Mouse (Mus musculus): ENCODE data around the gene Ogfod1. TPM values are rescaled to one million over a fixed set of nuclear protein-coding genes. Genes with fewer than 3 reads are reported as not detected.

The Ogfod1 gene
- polyA plus RNA-seq, 1 experiment from 2014 or later: 16.3 TPM

DNA sequence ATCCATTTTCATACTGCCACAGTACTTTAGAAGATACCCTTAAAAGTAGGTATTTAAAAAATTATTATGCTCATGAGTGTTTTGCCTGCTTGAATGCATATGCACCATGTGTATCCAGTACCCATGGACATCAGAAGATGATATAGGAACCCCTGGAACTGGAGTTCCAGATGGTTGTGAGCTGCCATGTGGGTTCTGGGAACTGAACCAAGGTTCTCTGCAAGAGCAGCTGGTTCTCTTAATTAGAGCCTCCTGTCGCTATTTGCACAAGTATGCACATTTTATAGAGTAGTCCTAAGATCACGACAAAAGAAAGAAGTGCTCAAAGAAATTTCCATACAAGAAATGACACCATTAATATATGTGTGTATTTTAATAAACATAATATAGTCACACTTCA is 10.8 kb downstream of the Ogfod1 start:
- no peaks in the 10 kb centered on the region for H3K4me1 ChIP-seq (ENCODE audit: control insufficient read depth, insufficient read depth, low read length)
- no peaks in the 10 kb centered on the region for H3K9me3 ChIP-seq (ENCODE audit: control insufficient read depth, low read length)
- peaks cover 27% of the 10 kb centered on the region for H3K36me3 ChIP-seq (ENCODE audit: control insufficient read depth, insufficient read depth, low read length)
- H3K4me2 ChIP-seq (ENCODE audit: low read length): no peak overlapping the region
- no peak for DNase-seq
- no peaks in the 10 kb centered on the region for H3K27me3 ChIP-seq (ENCODE audit: control insufficient read depth, insufficient read depth, low read length)
- 93% methylated on average over 2 of the region's 2 CpGs for WGBS
- no peak overlapping the region for H3K9ac ChIP-seq (replicated peaks; ENCODE audit: low read length)
- no peak overlapping the region for H3K27ac ChIP-seq (replicated peaks; ENCODE audit: low read depth, low read length)
- no peak overlapping the region for H3K4me3 ChIP-seq (replicated peaks; ENCODE audit: low read depth, low read length)
- no peak for ATAC-seq (ENCODE audit: low FRiP score, low TSS enrichment)

DNA sequence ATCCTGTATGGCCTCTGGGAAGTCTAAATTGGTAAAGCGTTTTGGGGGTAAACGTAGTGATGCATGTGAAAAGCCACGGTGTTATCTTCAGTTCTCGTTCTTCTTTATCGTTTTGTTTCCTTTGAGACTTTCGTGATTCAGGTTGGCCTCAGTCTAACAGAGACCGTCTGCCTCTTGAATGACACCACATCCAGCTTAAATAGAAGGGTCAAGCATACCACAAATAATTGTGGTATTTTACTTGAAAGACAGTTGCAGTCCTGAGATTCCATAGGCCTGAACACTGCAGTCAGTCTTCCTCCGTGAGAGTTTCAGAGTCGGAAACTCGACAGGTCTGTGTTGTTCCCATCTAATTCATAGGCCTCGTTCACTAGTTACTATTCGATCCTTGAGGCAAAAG is 15.7 kb downstream of the Ogfod1 start:
- no peak overlapping the region for H3K4me3 ChIP-seq (replicated peaks; ENCODE audit: low read depth, low read length)
- no peaks in the 10 kb centered on the region for H3K27me3 ChIP-seq (ENCODE audit: control insufficient read depth, insufficient read depth, low read length)
- H3K4me2 ChIP-seq (ENCODE audit: low read length): no peak overlapping the region
- no peaks in the 10 kb centered on the region for H3K4me1 ChIP-seq (ENCODE audit: control insufficient read depth, insufficient read depth, low read length)
- no peak overlapping the region for H3K9ac ChIP-seq (replicated peaks; ENCODE audit: low read length)
- H3K9me3 ChIP-seq (ENCODE audit: control insufficient read depth, low read length): no peaks in the 10 kb centered on the region
- 92% methylated on average over 12 of the region's 12 CpGs for WGBS
- peaks cover 62% of the 10 kb centered on the region for H3K36me3 ChIP-seq (ENCODE audit: control insufficient read depth, insufficient read depth, low read length)
- no peak for ATAC-seq (ENCODE audit: low FRiP score, low TSS enrichment)
- no peak overlapping the region for H3K27ac ChIP-seq (replicated peaks; ENCODE audit: low read depth, low read length)
- no peak for DNase-seq

DNA sequence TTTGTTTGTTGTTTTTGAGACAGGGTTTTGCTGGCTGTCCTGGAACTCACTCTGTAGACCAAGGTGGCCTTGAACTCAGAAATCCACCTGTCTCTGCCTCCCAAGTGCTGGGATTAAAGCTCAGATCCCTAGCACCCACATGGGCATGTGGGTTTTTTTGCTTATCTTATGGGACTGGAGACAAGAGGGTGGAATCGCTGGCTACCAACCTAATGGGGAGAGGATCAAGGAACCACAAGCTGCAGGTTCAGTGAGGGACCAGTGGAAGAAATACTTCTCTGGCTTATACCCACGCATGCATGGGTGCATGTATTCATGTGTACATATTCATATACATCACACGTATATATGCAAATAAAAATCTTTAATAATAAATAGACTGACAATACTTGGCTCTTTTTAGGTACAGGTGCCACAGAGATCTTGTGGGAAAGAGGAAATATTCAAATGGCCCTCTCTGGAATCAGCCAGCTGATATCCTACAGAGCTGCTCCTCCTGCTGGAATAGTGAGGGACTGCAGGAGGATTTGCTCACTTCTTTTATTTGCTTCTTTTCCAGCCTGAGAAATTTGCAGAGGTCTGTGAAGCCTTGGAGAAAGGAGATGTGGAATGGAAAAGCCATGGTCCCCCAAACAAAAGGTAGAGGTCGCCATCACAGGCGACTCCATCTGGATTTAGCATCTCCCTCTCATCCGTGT is 20.3 kb downstream of the Ogfod1 start:
- DNase-seq: peak; percentile 85
- no peak for ATAC-seq (ENCODE audit: low FRiP score, low TSS enrichment)
- Histone ChIP-seq H3K27ac (replicated peaks; ENCODE audit: low read depth, low read length) (no peak overlapping the region), H3K4me1 (ENCODE audit: control insufficient read depth, insufficient read depth, low read length) (no peaks in the 10 kb centered on the region), H3K9ac (replicated peaks; ENCODE audit: low read length) (no peak overlapping the region), H3K9me3 (ENCODE audit: control insufficient read depth, low read length) (no peaks in the 10 kb centered on the region), H3K4me2 (ENCODE audit: low read length) (no peak overlapping the region), H3K27me3 (ENCODE audit: control insufficient read depth, insufficient read depth, low read length) (no peaks in the 10 kb centered on the region), H3K36me3 (ENCODE audit: control insufficient read depth, insufficient read depth, low read length) (peaks cover 68% of the 10 kb centered on the region), H3K4me3 (replicated peaks; ENCODE audit: low read depth, low read length) (no peak overlapping the region)
- 59% methylated on average over 6 of the region's 6 CpGs for WGBS

DNA sequence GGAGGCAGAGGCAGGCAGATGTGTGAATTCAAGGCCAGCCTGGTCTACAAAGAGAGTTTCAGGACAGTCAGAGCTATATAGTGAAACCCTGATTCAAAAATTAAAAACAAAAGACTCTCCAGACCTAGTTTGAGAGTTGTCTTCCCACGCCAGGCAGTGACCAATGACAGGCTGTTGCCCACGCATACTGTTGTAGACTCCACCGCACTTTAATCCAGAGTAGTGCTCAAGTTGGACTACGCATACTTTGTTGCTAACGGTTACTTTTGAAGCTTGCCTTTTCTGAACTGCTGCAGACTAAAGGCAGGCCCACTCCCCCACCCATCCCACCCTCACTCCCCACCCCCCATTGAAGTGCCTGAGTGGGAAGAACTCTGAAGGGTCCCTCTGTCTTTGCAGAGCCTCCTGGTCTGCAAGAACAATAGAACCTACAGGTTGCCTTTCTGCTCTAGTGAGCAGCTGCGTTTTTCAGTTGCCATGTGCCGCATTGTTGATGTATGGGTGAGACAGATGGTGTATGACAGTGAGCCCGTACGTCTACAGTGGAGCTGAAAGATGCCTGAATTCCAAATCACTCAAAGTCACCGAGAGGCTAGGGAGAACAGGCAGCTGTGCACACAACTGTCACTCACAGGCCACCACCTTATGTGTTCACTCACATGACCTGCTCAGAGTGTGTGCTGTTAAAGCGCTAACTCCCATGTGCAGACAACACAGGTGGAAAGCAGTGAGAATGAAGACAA is 29.3 kb downstream of the Ogfod1 start:
- no peak overlapping the region for H3K4me2 ChIP-seq (ENCODE audit: low read length)
- ATAC-seq (ENCODE audit: low FRiP score, low TSS enrichment): peak; percentile 80
- H3K4me1 ChIP-seq (ENCODE audit: control insufficient read depth, insufficient read depth, low read length): peaks cover 4% of the 10 kb centered on the region; the same call in 1 of the 2 replicates
- DNase-seq: peak; percentile 48
- H3K27me3 ChIP-seq (ENCODE audit: control insufficient read depth, insufficient read depth, low read length): no peaks in the 10 kb centered on the region
- WGBS: 8% methylated on average over 11 of the region's 11 CpGs
- no peak overlapping the region for H3K9ac ChIP-seq (replicated peaks; ENCODE audit: low read length)
- no peak overlapping the region for H3K27ac ChIP-seq (replicated peaks; ENCODE audit: low read depth, low read length)
- peaks cover 39% of the 10 kb centered on the region for H3K36me3 ChIP-seq (ENCODE audit: control insufficient read depth, insufficient read depth, low read length)
- no peaks in the 10 kb centered on the region for H3K9me3 ChIP-seq (ENCODE audit: control insufficient read depth, low read length)
- no peak overlapping the region for H3K4me3 ChIP-seq (replicated peaks; ENCODE audit: low read depth, low read length)

DNA sequence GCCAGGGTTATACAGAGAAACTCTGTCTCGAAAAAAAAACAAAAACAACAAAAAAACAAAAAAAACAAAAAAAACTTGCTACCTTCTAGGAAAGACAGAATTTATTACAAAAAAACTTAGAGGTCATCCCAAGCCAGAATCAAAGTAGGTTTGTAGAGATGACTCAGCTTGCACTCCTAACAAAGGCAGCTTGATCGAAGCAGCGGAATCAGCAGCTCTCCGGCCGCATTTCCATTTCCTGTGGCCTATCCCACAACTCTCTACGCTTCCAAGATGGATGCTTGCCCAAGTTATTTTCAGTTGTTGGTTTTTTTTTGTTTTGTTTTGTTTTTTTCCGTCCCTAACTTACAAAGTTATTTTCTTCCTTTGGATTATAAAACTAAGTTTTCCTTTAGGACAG is 31.8 kb downstream of the Ogfod1 start:
- no peaks in the 10 kb centered on the region for H3K27me3 ChIP-seq (ENCODE audit: control insufficient read depth, insufficient read depth, low read length)
- H3K4me1 ChIP-seq (ENCODE audit: control insufficient read depth, insufficient read depth, low read length): peaks cover 4% of the 10 kb centered on the region; the same call in 1 of the 2 replicates
- no peak for DNase-seq
- H3K9ac ChIP-seq (replicated peaks; ENCODE audit: low read length): no peak overlapping the region
- no peak overlapping the region for H3K4me3 ChIP-seq (replicated peaks; ENCODE audit: low read depth, low read length)
- no peak overlapping the region for H3K27ac ChIP-seq (replicated peaks; ENCODE audit: low read depth, low read length)
- peaks cover 33% of the 10 kb centered on the region for H3K36me3 ChIP-seq (ENCODE audit: control insufficient read depth, insufficient read depth, low read length)
- H3K9me3 ChIP-seq (ENCODE audit: control insufficient read depth, low read length): no peaks in the 10 kb centered on the region
- WGBS: 98% methylated on average over 7 of the region's 7 CpGs
- ATAC-seq (ENCODE audit: low FRiP score, low TSS enrichment): no peak
- no peak overlapping the region for H3K4me2 ChIP-seq (ENCODE audit: low read length)

DNA sequence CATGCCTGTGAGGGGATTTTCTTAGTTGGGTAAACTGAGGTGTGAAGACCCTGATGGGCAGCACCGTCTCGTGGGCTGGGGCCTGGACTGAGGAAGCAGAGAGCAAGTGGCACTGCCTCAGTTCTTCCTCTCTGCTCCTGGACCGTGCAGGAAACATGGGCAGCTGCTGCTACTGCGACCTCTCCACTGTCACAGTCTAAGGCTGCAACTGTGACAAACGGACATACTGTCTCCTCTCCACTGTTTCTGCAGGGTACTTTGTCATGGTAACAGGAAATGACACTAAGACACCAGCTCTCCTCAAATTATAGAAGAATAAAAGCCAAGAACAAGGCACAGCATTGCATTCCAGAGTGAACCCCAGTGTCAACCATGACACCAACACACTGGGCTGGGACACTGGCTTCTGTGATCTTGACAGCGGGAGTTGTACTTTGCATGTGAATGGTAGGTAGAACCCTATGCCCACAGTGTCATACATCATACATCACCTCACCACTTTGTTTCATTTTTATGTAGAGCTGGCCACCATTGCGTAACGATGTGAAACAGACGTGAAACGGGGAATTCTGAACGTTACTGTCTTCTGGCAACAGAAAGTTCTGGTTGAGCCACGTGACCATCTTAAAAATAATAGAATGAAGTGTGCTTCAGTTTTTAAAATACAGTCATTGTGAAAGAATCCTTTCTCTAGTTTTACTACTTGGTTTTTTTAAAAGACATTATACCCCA is 39.6 kb downstream of the Ogfod1 start:
- Histone ChIP-seq H3K4me3 (replicated peaks; ENCODE audit: low read depth, low read length) (no peak overlapping the region), H3K4me2 (ENCODE audit: low read length) (no peak overlapping the region), H3K9ac (replicated peaks; ENCODE audit: low read length) (no peak overlapping the region), H3K27me3 (ENCODE audit: control insufficient read depth, insufficient read depth, low read length) (no peaks in the 10 kb centered on the region), H3K36me3 (ENCODE audit: control insufficient read depth, insufficient read depth, low read length) (peaks cover 41% of the 10 kb centered on the region), H3K27ac (replicated peaks; ENCODE audit: low read depth, low read length) (no peak overlapping the region), H3K4me1 (ENCODE audit: control insufficient read depth, insufficient read depth, low read length) (no peaks in the 10 kb centered on the region), H3K9me3 (ENCODE audit: control insufficient read depth, low read length) (no peaks in the 10 kb centered on the region)
- DNase-seq: no peak
- 79% methylated on average over 12 of the region's 12 CpGs for WGBS
- ATAC-seq (ENCODE audit: low FRiP score, low TSS enrichment): no peak

DNA sequence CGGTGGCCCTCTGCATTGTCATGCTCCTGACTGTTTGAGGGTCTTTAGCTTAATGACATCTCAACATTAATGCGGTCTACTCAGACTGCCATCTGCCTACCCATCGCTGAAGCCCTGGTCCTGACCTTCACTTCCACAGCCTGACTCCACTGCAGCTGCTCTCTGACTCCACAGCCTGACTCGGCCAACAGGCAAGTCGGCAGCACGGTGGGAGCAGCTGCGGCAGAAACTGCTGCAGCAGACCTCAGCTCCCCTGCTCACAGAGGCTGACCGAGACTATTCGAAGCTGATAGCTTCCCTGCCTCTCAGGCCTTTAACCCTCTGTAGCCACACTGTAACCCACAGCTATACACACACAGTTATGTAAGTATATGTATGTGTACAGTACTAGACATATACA is 51.0 kb downstream of the Ogfod1 start:
- Histone ChIP-seq H3K27ac (replicated peaks; ENCODE audit: low read depth, low read length) (no peak overlapping the region), H3K9ac (replicated peaks; ENCODE audit: low read length) (no peak overlapping the region), H3K4me1 (ENCODE audit: control insufficient read depth, insufficient read depth, low read length) (no peaks in the 10 kb centered on the region), H3K4me3 (replicated peaks; ENCODE audit: low read depth, low read length) (no peak overlapping the region), H3K9me3 (ENCODE audit: control insufficient read depth, low read length) (no peaks in the 10 kb centered on the region), H3K36me3 (ENCODE audit: control insufficient read depth, insufficient read depth, low read length) (peaks cover 42% of the 10 kb centered on the region), H3K4me2 (ENCODE audit: low read length) (no peak overlapping the region), H3K27me3 (ENCODE audit: control insufficient read depth, insufficient read depth, low read length) (no peaks in the 10 kb centered on the region)
- ATAC-seq (ENCODE audit: low FRiP score, low TSS enrichment) (no peak), DNase-seq (no peak)
- WGBS: 88% methylated on average over 9 of the region's 9 CpGs

DNA sequence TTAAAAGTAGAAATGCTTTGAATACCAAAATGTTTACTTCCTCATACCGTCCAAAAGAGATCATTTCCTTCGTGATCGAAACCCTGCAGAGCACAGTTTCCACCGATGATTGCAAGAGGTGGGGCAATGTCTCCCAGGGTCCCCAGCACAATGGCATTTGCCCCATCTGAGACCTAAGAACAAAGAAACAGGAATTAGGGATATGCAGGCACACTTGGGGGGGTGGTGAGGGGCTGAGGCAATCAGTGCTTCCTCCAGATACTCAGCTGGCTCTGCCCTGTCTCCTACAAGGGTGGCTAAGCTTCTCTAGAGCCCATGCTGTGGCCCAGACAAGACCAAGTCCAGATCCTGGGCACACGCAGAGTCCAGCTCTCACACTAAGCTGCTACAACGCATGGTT is 52.7 kb downstream of the Ogfod1 start:
- no peaks in the 10 kb centered on the region for H3K4me1 ChIP-seq (ENCODE audit: control insufficient read depth, insufficient read depth, low read length)
- peaks cover 38% of the 10 kb centered on the region for H3K36me3 ChIP-seq (ENCODE audit: control insufficient read depth, insufficient read depth, low read length)
- H3K27me3 ChIP-seq (ENCODE audit: control insufficient read depth, insufficient read depth, low read length): no peaks in the 10 kb centered on the region
- DNase-seq (no peak), ATAC-seq (ENCODE audit: low FRiP score, low TSS enrichment) (no peak)
- no peak overlapping the region for H3K4me3 ChIP-seq (replicated peaks; ENCODE audit: low read depth, low read length)
- no peak overlapping the region for H3K27ac ChIP-seq (replicated peaks; ENCODE audit: low read depth, low read length)
- no peak overlapping the region for H3K4me2 ChIP-seq (ENCODE audit: low read length)
- H3K9ac ChIP-seq (replicated peaks; ENCODE audit: low read length): no peak overlapping the region
- 60% methylated on average over 6 of the region's 6 CpGs for WGBS
- H3K9me3 ChIP-seq (ENCODE audit: control insufficient read depth, low read length): no peaks in the 10 kb centered on the region
